Mouse (Mus musculus): ENCODE measurements around the gene Gm20388. TPM values are rescaled to one million over a fixed set of nuclear protein-coding genes. Genes with fewer than 3 reads are reported as not detected.

The Gm20388 gene
- polyA plus RNA-seq, 1 experiment from 2014 or later, result not detected

- Histone ChIP-seq H3K27ac (ENCODE audit: low read depth, low read length) (no peak overlapping the region), H3K9me3 (ENCODE audit: control insufficient read depth, low read length) (no peaks in the 10 kb centered on the region), H3K9ac (ENCODE audit: low read length) (no peak overlapping the region), H3K4me2 (no peak overlapping the region), H3K36me3 (ENCODE audit: control insufficient read depth, insufficient read depth, low read length) (no peaks in the 10 kb centered on the region), H3K4me1 (ENCODE audit: control insufficient read depth, insufficient read depth, low read length) (no peaks in the 10 kb centered on the region), H3K27me3 (ENCODE audit: control insufficient read depth, insufficient read depth, low read length) (no peaks in the 10 kb centered on the region), H3K4me3 (ENCODE audit: low read depth, low read length) (no peak overlapping the region)
- WGBS, result 75% methylated on average over 8 of the region's 8 CpGs
- ATAC-seq (ENCODE audit: low FRiP score) (no peak), DNase-seq (ENCODE audit: low spot score, missing footprints) (no peak)
These were observed 1314.1 kb downstream of the Gm20388 start for GRCm38 (mm10) chr8:121224709-121225108.

- WGBS, result 90% methylated on average over 18 of the region's 18 CpGs
- Histone ChIP-seq H3K27ac (ENCODE audit: low read depth, low read length) (no peak overlapping the region), H3K36me3 (ENCODE audit: control insufficient read depth, insufficient read depth, low read length) (no peaks in the 10 kb centered on the region), H3K4me3 (ENCODE audit: low read depth, low read length) (no peak overlapping the region), H3K4me1 (ENCODE audit: control insufficient read depth, insufficient read depth, low read length) (peaks cover 2% of the 10 kb centered on the region; the same call in 1 of the 2 replicates), H3K9me3 (ENCODE audit: control insufficient read depth, low read length) (no peaks in the 10 kb centered on the region), H3K27me3 (ENCODE audit: control insufficient read depth, insufficient read depth, low read length) (no peaks in the 10 kb centered on the region), H3K4me2 (no peak overlapping the region), H3K9ac (ENCODE audit: low read length) (no peak overlapping the region)
- no peak for ATAC-seq (ENCODE audit: low FRiP score)
- no peak for DNase-seq (ENCODE audit: low spot score, missing footprints)
These were observed 1317.1 kb downstream of the Gm20388 start for GRCm38 (mm10) chr8:121227756-121228155.

- no peaks in the 10 kb centered on the region for H3K36me3 ChIP-seq (ENCODE audit: control insufficient read depth, insufficient read depth, low read length)
- H3K9ac ChIP-seq (ENCODE audit: low read length), result no peak overlapping the region
- DNase-seq (ENCODE audit: low spot score, missing footprints) (no peak), ATAC-seq (ENCODE audit: low FRiP score) (no peak)
- WGBS, result 70% methylated on average over 3 of the region's 3 CpGs
- peaks cover 2% of the 10 kb centered on the region; the same call in 1 of the 2 replicates for H3K4me1 ChIP-seq (ENCODE audit: control insufficient read depth, insufficient read depth, low read length)
- no peaks in the 10 kb centered on the region for H3K9me3 ChIP-seq (ENCODE audit: control insufficient read depth, low read length)
- no peak overlapping the region for H3K27ac ChIP-seq (ENCODE audit: low read depth, low read length)
- no peaks in the 10 kb centered on the region for H3K27me3 ChIP-seq (ENCODE audit: control insufficient read depth, insufficient read depth, low read length)
- H3K4me3 ChIP-seq (ENCODE audit: low read depth, low read length), result no peak overlapping the region
- no peak overlapping the region for H3K4me2 ChIP-seq
These were observed 1318.3 kb downstream of the Gm20388 start for GRCm38 (mm10) chr8:121228892-121229291.

GRCm38 (mm10) chr8:121229550-121229949 is 1318.9 kb downstream of the Gm20388 start:
- ATAC-seq (ENCODE audit: low FRiP score) (no peak), DNase-seq (ENCODE audit: low spot score, missing footprints) (no peak)
- no peak overlapping the region for H3K4me3 ChIP-seq (ENCODE audit: low read depth, low read length)
- H3K27ac ChIP-seq (ENCODE audit: low read depth, low read length), result no peak overlapping the region
- H3K4me2 ChIP-seq, result no peak overlapping the region
- H3K9ac ChIP-seq (ENCODE audit: low read length), result no peak overlapping the region
- H3K9me3 ChIP-seq (ENCODE audit: control insufficient read depth, low read length), result no peaks in the 10 kb centered on the region
- H3K4me1 ChIP-seq (ENCODE audit: control insufficient read depth, insufficient read depth, low read length), result peaks cover 2% of the 10 kb centered on the region; the same call in 1 of the 2 replicates
- H3K36me3 ChIP-seq (ENCODE audit: control insufficient read depth, insufficient read depth, low read length), result no peaks in the 10 kb centered on the region
- H3K27me3 ChIP-seq (ENCODE audit: control insufficient read depth, insufficient read depth, low read length), result no peaks in the 10 kb centered on the region
- WGBS, result 36% methylated on average over 7 of the region's 7 CpGs

- H3K27ac ChIP-seq (ENCODE audit: low read depth, low read length), result no peak overlapping the region; the same call in 1 of the 2 replicates
- ATAC-seq (ENCODE audit: low FRiP score), result no peak
- H3K4me3 ChIP-seq (ENCODE audit: low read depth, low read length), result no peak overlapping the region
- no peaks in the 10 kb centered on the region for H3K27me3 ChIP-seq (ENCODE audit: control insufficient read depth, insufficient read depth, low read length)
- H3K4me2 ChIP-seq, result no peak overlapping the region
- no peak for DNase-seq (ENCODE audit: low spot score, missing footprints)
- peaks cover 2% of the 10 kb centered on the region; the same call in 1 of the 2 replicates for H3K4me1 ChIP-seq (ENCODE audit: control insufficient read depth, insufficient read depth, low read length)
- H3K9me3 ChIP-seq (ENCODE audit: control insufficient read depth, low read length), result no peaks in the 10 kb centered on the region
- 14% methylated on average over 4 of the region's 4 CpGs for WGBS
- H3K36me3 ChIP-seq (ENCODE audit: control insufficient read depth, insufficient read depth, low read length), result no peaks in the 10 kb centered on the region
- no peak overlapping the region for H3K9ac ChIP-seq (ENCODE audit: low read length)
These were observed 1322.6 kb downstream of the Gm20388 start for GRCm38 (mm10) chr8:121233196-121233595.

- no peak overlapping the region for H3K9ac ChIP-seq (ENCODE audit: low read length)
- no peak overlapping the region for H3K4me2 ChIP-seq
- no peaks in the 10 kb centered on the region for H3K36me3 ChIP-seq (ENCODE audit: control insufficient read depth, insufficient read depth, low read length)
- no peak overlapping the region for H3K4me3 ChIP-seq (ENCODE audit: low read depth, low read length)
- DNase-seq (ENCODE audit: low spot score, missing footprints) (no peak), ATAC-seq (ENCODE audit: low FRiP score) (no peak)
- no peaks in the 10 kb centered on the region for H3K9me3 ChIP-seq (ENCODE audit: control insufficient read depth, low read length)
- WGBS, result 74% methylated on average over 7 of the region's 7 CpGs
- H3K27me3 ChIP-seq (ENCODE audit: control insufficient read depth, insufficient read depth, low read length), result no peaks in the 10 kb centered on the region
- H3K4me1 ChIP-seq (ENCODE audit: control insufficient read depth, insufficient read depth, low read length), result peaks cover 2% of the 10 kb centered on the region; the same call in 1 of the 2 replicates
- H3K27ac ChIP-seq (ENCODE audit: low read depth, low read length), result no peak overlapping the region
These were observed 1324.3 kb downstream of the Gm20388 start for GRCm38 (mm10) chr8:121234915-121235314.

GRCm38 (mm10) chr8:121239640-121240039 is 1329.0 kb downstream of the Gm20388 start:
- ATAC-seq (ENCODE audit: low FRiP score), result no peak
- Histone ChIP-seq H3K4me1 (ENCODE audit: control insufficient read depth, insufficient read depth, low read length) (peaks cover 13% of the 10 kb centered on the region), H3K9me3 (ENCODE audit: control insufficient read depth, low read length) (no peaks in the 10 kb centered on the region), H3K36me3 (ENCODE audit: control insufficient read depth, insufficient read depth, low read length) (no peaks in the 10 kb centered on the region), H3K9ac (ENCODE audit: low read length) (no peak overlapping the region), H3K27ac (ENCODE audit: low read depth, low read length) (no peak overlapping the region), H3K4me3 (ENCODE audit: low read depth, low read length) (no peak overlapping the region), H3K27me3 (ENCODE audit: control insufficient read depth, insufficient read depth, low read length) (no peaks in the 10 kb centered on the region), H3K4me2 (no peak overlapping the region)
- 88% methylated on average over 6 of the region's 6 CpGs for WGBS
- no peak for DNase-seq (ENCODE audit: low spot score, missing footprints)

- Histone ChIP-seq H3K4me1 (ENCODE audit: control insufficient read depth, insufficient read depth, low read length) (peaks cover 13% of the 10 kb centered on the region), H3K27ac (ENCODE audit: low read depth, low read length) (no peak overlapping the region), H3K36me3 (ENCODE audit: control insufficient read depth, insufficient read depth, low read length) (no peaks in the 10 kb centered on the region), H3K27me3 (ENCODE audit: control insufficient read depth, insufficient read depth, low read length) (no peaks in the 10 kb centered on the region), H3K4me2 (no peak overlapping the region), H3K9me3 (ENCODE audit: control insufficient read depth, low read length) (no peaks in the 10 kb centered on the region), H3K4me3 (ENCODE audit: low read depth, low read length) (no peak overlapping the region), H3K9ac (ENCODE audit: low read length) (no peak overlapping the region)
- DNase-seq (ENCODE audit: low spot score, missing footprints) (no peak), ATAC-seq (ENCODE audit: low FRiP score) (peak; percentile 46)
- WGBS, result 13% methylated on average over 14 of the region's 14 CpGs
These were observed 1331.3 kb downstream of the Gm20388 start for GRCm38 (mm10) chr8:121241761-121242552.

- Histone ChIP-seq H3K27ac (ENCODE audit: low read depth, low read length) (no peak overlapping the region), H3K4me1 (ENCODE audit: control insufficient read depth, insufficient read depth, low read length) (peaks cover 13% of the 10 kb centered on the region), H3K9me3 (ENCODE audit: control insufficient read depth, low read length) (no peaks in the 10 kb centered on the region), H3K4me3 (ENCODE audit: low read depth, low read length) (no peak overlapping the region), H3K4me2 (no peak overlapping the region), H3K27me3 (ENCODE audit: control insufficient read depth, insufficient read depth, low read length) (no peaks in the 10 kb centered on the region), H3K36me3 (ENCODE audit: control insufficient read depth, insufficient read depth, low read length) (no peaks in the 10 kb centered on the region), H3K9ac (ENCODE audit: low read length) (no peak overlapping the region)
- DNase-seq (ENCODE audit: low spot score, missing footprints) (peak; percentile 89), ATAC-seq (ENCODE audit: low FRiP score) (no peak)
- WGBS, result 4% methylated on average over 13 of the region's 13 CpGs
These were observed 1332.0 kb downstream of the Gm20388 start for GRCm38 (mm10) chr8:121242671-121243070.

All from midbrain, embryonic 11.5 days (tissue).